Mouse (Mus musculus) forebrain, embryonic 16.5 days (tissue): ENCODE data around the gene Dnmbp. TPM values are rescaled to one million over a fixed set of nuclear protein-coding genes. Genes with fewer than 3 reads are reported as not detected.

Experiments
- ATAC-seq: fragments of 200-750 bp; cut with Nextera tagmentation; 2 replicates; pipeline ENCODE4 v1.8.0; 2017; ENCODE audit warnings: mild to moderate bottlenecking, moderate library complexity
- H3K27ac ChIP-seq: fragments of 300-500 bp; sonication (generic); 2 replicates; pipeline ENCODE4 v1.5.1; 2014; ENCODE audit warnings: low read length, control low read depth
- H3K27me3 ChIP-seq: fragments of 300-500 bp; sonication (generic); replicated peaks from 2 replicates; pipeline ENCODE4 v1.6.1; 2014; ENCODE audit warnings: low read length; ENCODE audit not compliant: control insufficient read depth, insufficient read depth
- H3K36me3 ChIP-seq: fragments of 300-500 bp; sonication (generic); 2 replicates; pipeline ENCODE4 v1.6.1; 2014; ENCODE audit not compliant: control insufficient read depth, insufficient read depth
- H3K4me1 ChIP-seq: fragments of 300-500 bp; sonication (generic); replicated peaks from 2 replicates; pipeline ENCODE4 v1.6.1; 2014; ENCODE audit warnings: low read length; ENCODE audit not compliant: control insufficient read depth, insufficient read depth
- H3K4me2 ChIP-seq: fragments of 300-500 bp; sonication (generic); 2 replicates; pipeline ENCODE4 v1.6.1; 2014; ENCODE audit warnings: mild to moderate bottlenecking, low read length, control low read depth
- H3K4me3 ChIP-seq: fragments of 300-500 bp; sonication (generic); replicated peaks from 2 replicates; pipeline ENCODE4 v1.5.1; 2014; ENCODE audit warnings: mild to moderate bottlenecking, low read length, control low read depth
- H3K9ac ChIP-seq: fragments of 300-500 bp; sonication (generic); replicated peaks from 2 replicates; pipeline ENCODE4 v1.6.1; 2014; ENCODE audit warnings: low read depth, low read length, control low read depth
- H3K9me3 ChIP-seq: fragments of 300-500 bp; sonication (generic); 2 replicates; pipeline ENCODE4 v1.6.1; 2016; ENCODE audit warnings: low read length; ENCODE audit not compliant: control insufficient read depth
- whole genome bisulfite sequencing: fragments of 180-500 bp; shearing (Covaris S2); extraction: QIAGEN DNeasy Blood & Tissue Kit; methylation state at CpG from one replicate; pipeline ENCODE4 v1.1.7; 2014; 5-methylcytosine and 5-hydroxymethylcytosine counted together
- polyA plus RNA-seq: library from polyadenylated mRNA; unstranded; fragments of >200 nt; fragmentation: Nextera tagmentation; extraction: Ambion mirVana; gene quantifications from 2 replicates; pipeline ENCODE4 v1.2.1, GENCODE M21; 2015

The Dnmbp gene
- polyA plus RNA-seq, 1 experiment from 2014 or later: 7.3 TPM

- Histone ChIP-seq H3K9me3 (no peaks in the 10 kb centered on the region), H3K27ac (no peak overlapping the region), H3K9ac (no peak overlapping the region), H3K4me2 (no peak overlapping the region), H3K4me1 (no peaks in the 10 kb centered on the region), H3K36me3 (no peaks in the 10 kb centered on the region), H3K4me3 (no peak overlapping the region), H3K27me3 (no peaks in the 10 kb centered on the region)
- no peak for ATAC-seq
- WGBS: 83% methylated on average over 3 of the region's 3 CpGs
These were observed 21.2 kb downstream of the Dnmbp start for GRCm38 (mm10) chr19:43918834-43919233.

- H3K9me3 ChIP-seq: no peaks in the 10 kb centered on the region
- H3K4me2 ChIP-seq: no peak overlapping the region
- no peak overlapping the region for H3K4me3 ChIP-seq
- H3K27me3 ChIP-seq: no peaks in the 10 kb centered on the region
- no peak for ATAC-seq
- H3K36me3 ChIP-seq: no peaks in the 10 kb centered on the region
- H3K27ac ChIP-seq: no peak overlapping the region
- no peak overlapping the region for H3K9ac ChIP-seq
- whole genome bisulfite sequencing: 96% methylated on average over 6 of the region's 6 CpGs
- H3K4me1 ChIP-seq: no peaks in the 10 kb centered on the region
These were observed 22.2 kb downstream of the Dnmbp start for GRCm38 (mm10) chr19:43917763-43918162.

- no peaks in the 10 kb centered on the region for H3K9me3 ChIP-seq
- no peaks in the 10 kb centered on the region for H3K36me3 ChIP-seq
- 83% methylated on average over 2 of the region's 2 CpGs for WGBS
These were observed 22.6 kb downstream of the Dnmbp start for GRCm38 (mm10) chr19:43917406-43917691.

GRCm38 (mm10) chr19:43916586-43917405 is 23.2 kb downstream of the Dnmbp start:
- Histone ChIP-seq H3K9ac (no peak overlapping the region), H3K9me3 (no peaks in the 10 kb centered on the region), H3K36me3 (no peaks in the 10 kb centered on the region), H3K27me3 (no peaks in the 10 kb centered on the region), H3K4me2 (no peak overlapping the region), H3K4me3 (no peak overlapping the region), H3K4me1 (no peaks in the 10 kb centered on the region), H3K27ac (no peak overlapping the region)
- 71% methylated on average over 21 of the region's 21 CpGs for WGBS
- no peak for ATAC-seq

More at GRCm38 (mm10) chr19:43917406-43917691, 22.6 kb downstream of the Dnmbp start:
- Histone ChIP-seq H3K27me3 (no peaks in the 10 kb centered on the region), H3K27ac (no peak overlapping the region), H3K9ac (no peak overlapping the region), H3K4me1 (no peaks in the 10 kb centered on the region), H3K4me2 (no peak overlapping the region), H3K4me3 (no peak overlapping the region)
- ATAC-seq: no peak

GRCm38 (mm10) chr19:43915431-43915830 is 24.6 kb downstream of the Dnmbp start:
- Histone ChIP-seq H3K9ac (no peak overlapping the region), H3K36me3 (no peaks in the 10 kb centered on the region), H3K9me3 (no peaks in the 10 kb centered on the region), H3K27ac (no peak overlapping the region), H3K4me3 (no peak overlapping the region), H3K4me1 (no peaks in the 10 kb centered on the region), H3K27me3 (no peaks in the 10 kb centered on the region), H3K4me2 (no peak overlapping the region)
- 81% methylated on average over 9 of the region's 9 CpGs for WGBS
- no peak for ATAC-seq

- Histone ChIP-seq H3K9ac (no peak overlapping the region), H3K4me1 (no peaks in the 10 kb centered on the region), H3K4me2 (no peak overlapping the region), H3K4me3 (no peak overlapping the region), H3K36me3 (no peaks in the 10 kb centered on the region), H3K27ac (no peak overlapping the region), H3K9me3 (no peaks in the 10 kb centered on the region), H3K27me3 (no peaks in the 10 kb centered on the region)
- ATAC-seq: no peak
- WGBS: 90% methylated on average over 9 of the region's 9 CpGs
These were observed 25.0 kb downstream of the Dnmbp start for GRCm38 (mm10) chr19:43914986-43915385.

- Histone ChIP-seq H3K9me3 (no peaks in the 10 kb centered on the region), H3K4me2 (no peak overlapping the region), H3K36me3 (no peaks in the 10 kb centered on the region), H3K4me3 (no peak overlapping the region), H3K9ac (no peak overlapping the region), H3K27ac (no peak overlapping the region), H3K4me1 (no peaks in the 10 kb centered on the region), H3K27me3 (no peaks in the 10 kb centered on the region)
- ATAC-seq: no peak
- 89% methylated on average over 4 of the region's 4 CpGs for WGBS
These were observed 27.1 kb downstream of the Dnmbp start for GRCm38 (mm10) chr19:43912775-43913486.

GRCm38 (mm10) chr19:43906492-43906891 is 33.5 kb downstream of the Dnmbp start:
- Histone ChIP-seq H3K4me2 (no peak overlapping the region), H3K4me3 (no peak overlapping the region), H3K27ac (no peak overlapping the region), H3K9ac (no peak overlapping the region), H3K4me1 (no peaks in the 10 kb centered on the region), H3K36me3 (no peaks in the 10 kb centered on the region), H3K9me3 (no peaks in the 10 kb centered on the region), H3K27me3 (no peaks in the 10 kb centered on the region)
- WGBS: 90% methylated on average over 7 of the region's 7 CpGs
- ATAC-seq: no peak

- no peak for ATAC-seq
- H3K4me1 ChIP-seq: no peaks in the 10 kb centered on the region
- 44% methylated on average over 5 of the region's 5 CpGs for WGBS
- H3K9ac ChIP-seq: no peak overlapping the region
- H3K9me3 ChIP-seq: no peaks in the 10 kb centered on the region
- H3K4me3 ChIP-seq: no peak overlapping the region
- H3K4me2 ChIP-seq: no peak overlapping the region
- H3K36me3 ChIP-seq: no peaks in the 10 kb centered on the region
- H3K27ac ChIP-seq: no peak overlapping the region
- no peaks in the 10 kb centered on the region for H3K27me3 ChIP-seq
These were observed 34.0 kb downstream of the Dnmbp start for GRCm38 (mm10) chr19:43905985-43906384.
